Mouse (Mus musculus): ENCODE measurements around the gene Farp1. TPM values are rescaled to one million over a fixed set of nuclear protein-coding genes. Genes with fewer than 3 reads are reported as not detected.

Farp1 gene
- polyA plus RNA-seq, 1 experiment from 2014 or later = 22.4 TPM

GRCm38 (mm10) chr14:121294484-121294883 is 259.5 kb downstream of the Farp1 start:
- H3K9me3 ChIP-seq (ENCODE audit: control insufficient read depth, low read length) = no peaks in the 10 kb centered on the region
- H3K9ac ChIP-seq (ENCODE audit: low read length) = no peak overlapping the region
- H3K36me3 ChIP-seq (ENCODE audit: control insufficient read depth, insufficient read depth, low read length) = peaks cover 11% of the 10 kb centered on the region; the same call in 1 of the 2 replicates
- H3K27me3 ChIP-seq (ENCODE audit: control insufficient read depth, insufficient read depth, low read length) = no peaks in the 10 kb centered on the region
- no peaks in the 10 kb centered on the region for H3K4me1 ChIP-seq (ENCODE audit: control insufficient read depth, insufficient read depth, low read length)
- ATAC-seq (ENCODE audit: low FRiP score) (no peak), DNase-seq (ENCODE audit: low spot score, missing footprints) (no peak)
- H3K4me2 ChIP-seq = no peak overlapping the region
- WGBS = 84% methylated on average over 12 of the region's 12 CpGs
- H3K27ac ChIP-seq (ENCODE audit: low read depth, low read length) = no peak overlapping the region
- H3K4me3 ChIP-seq (ENCODE audit: low read depth, low read length) = no peak overlapping the region

- peaks cover 2% of the 10 kb centered on the region; the same call in 1 of the 2 replicates for H3K36me3 ChIP-seq (ENCODE audit: control insufficient read depth, insufficient read depth, low read length)
- DNase-seq (ENCODE audit: low spot score, missing footprints) (no peak), ATAC-seq (ENCODE audit: low FRiP score) (no peak)
- 95% methylated on average over 6 of the region's 6 CpGs for WGBS
- H3K4me3 ChIP-seq (ENCODE audit: low read depth, low read length) = no peak overlapping the region
- no peak overlapping the region for H3K4me2 ChIP-seq
- no peaks in the 10 kb centered on the region for H3K9me3 ChIP-seq (ENCODE audit: control insufficient read depth, low read length)
- no peaks in the 10 kb centered on the region for H3K27me3 ChIP-seq (ENCODE audit: control insufficient read depth, insufficient read depth, low read length)
- H3K9ac ChIP-seq (ENCODE audit: low read length) = no peak overlapping the region
- H3K4me1 ChIP-seq (ENCODE audit: control insufficient read depth, insufficient read depth, low read length) = no peaks in the 10 kb centered on the region
- no peak overlapping the region for H3K27ac ChIP-seq (ENCODE audit: low read depth, low read length)
These were observed 262.1 kb downstream of the Farp1 start for GRCm38 (mm10) chr14:121297103-121297502.

- H3K27ac ChIP-seq (ENCODE audit: low read depth, low read length) = no peak overlapping the region
- DNase-seq (ENCODE audit: low spot score, missing footprints) (no peak), ATAC-seq (ENCODE audit: low FRiP score) (no peak)
- H3K4me2 ChIP-seq = no peak overlapping the region
- H3K36me3 ChIP-seq (ENCODE audit: control insufficient read depth, insufficient read depth, low read length) = 0 out of 2 replicates have a peak, but pooled peaks cover 2% of the 10 kb centered on the region
- no peaks in the 10 kb centered on the region for H3K27me3 ChIP-seq (ENCODE audit: control insufficient read depth, insufficient read depth, low read length)
- H3K4me3 ChIP-seq (ENCODE audit: low read depth, low read length) = no peak overlapping the region
- H3K4me1 ChIP-seq (ENCODE audit: control insufficient read depth, insufficient read depth, low read length) = no peaks in the 10 kb centered on the region
- 90% methylated on average over 5 of the region's 5 CpGs for WGBS
- H3K9ac ChIP-seq (ENCODE audit: low read length) = no peak overlapping the region
- no peaks in the 10 kb centered on the region for H3K9me3 ChIP-seq (ENCODE audit: control insufficient read depth, low read length)
These were observed 263.5 kb downstream of the Farp1 start for GRCm38 (mm10) chr14:121298537-121298936.

GRCm38 (mm10) chr14:121299093-121299492 is 264.1 kb downstream of the Farp1 start:
- 96% methylated on average over 9 of the region's 9 CpGs for WGBS
- no peak overlapping the region for H3K4me3 ChIP-seq (ENCODE audit: low read depth, low read length)
- no peaks in the 10 kb centered on the region for H3K9me3 ChIP-seq (ENCODE audit: control insufficient read depth, low read length)
- H3K4me2 ChIP-seq = no peak overlapping the region
- no peak for ATAC-seq (ENCODE audit: low FRiP score)
- H3K27ac ChIP-seq (ENCODE audit: low read depth, low read length) = no peak overlapping the region
- no peak overlapping the region for H3K9ac ChIP-seq (ENCODE audit: low read length)
- H3K4me1 ChIP-seq (ENCODE audit: control insufficient read depth, insufficient read depth, low read length) = no peaks in the 10 kb centered on the region
- H3K36me3 ChIP-seq (ENCODE audit: control insufficient read depth, insufficient read depth, low read length) = 0 out of 2 replicates have a peak, but pooled peaks cover 2% of the 10 kb centered on the region
- DNase-seq (ENCODE audit: low spot score, missing footprints) = no peak
- H3K27me3 ChIP-seq (ENCODE audit: control insufficient read depth, insufficient read depth, low read length) = no peaks in the 10 kb centered on the region

GRCm38 (mm10) chr14:121304523-121304922 is 269.5 kb downstream of the Farp1 start:
- DNase-seq (ENCODE audit: low spot score, missing footprints) (no peak), ATAC-seq (ENCODE audit: low FRiP score) (0 out of 2 replicates have a peak, but pooled peaks have one; percentile 42)
- H3K4me2 ChIP-seq = no peak overlapping the region
- H3K36me3 ChIP-seq (ENCODE audit: control insufficient read depth, insufficient read depth, low read length) = no peaks in the 10 kb centered on the region
- H3K4me3 ChIP-seq (ENCODE audit: low read depth, low read length) = no peak overlapping the region
- no peaks in the 10 kb centered on the region for H3K9me3 ChIP-seq (ENCODE audit: control insufficient read depth, low read length)
- 0 out of 2 replicates have a peak, but pooled peaks cover 2% of the 10 kb centered on the region for H3K4me1 ChIP-seq (ENCODE audit: control insufficient read depth, insufficient read depth, low read length)
- WGBS = 56% methylated on average over 7 of the region's 7 CpGs
- no peak overlapping the region for H3K9ac ChIP-seq (ENCODE audit: low read length)
- H3K27me3 ChIP-seq (ENCODE audit: control insufficient read depth, insufficient read depth, low read length) = no peaks in the 10 kb centered on the region
- no peak overlapping the region for H3K27ac ChIP-seq (ENCODE audit: low read depth, low read length)

- 0 out of 2 replicates have a peak, but pooled peaks cover 2% of the 10 kb centered on the region for H3K4me1 ChIP-seq (ENCODE audit: control insufficient read depth, insufficient read depth, low read length)
- H3K36me3 ChIP-seq (ENCODE audit: control insufficient read depth, insufficient read depth, low read length) = no peaks in the 10 kb centered on the region
- no peak overlapping the region for H3K4me2 ChIP-seq
- DNase-seq (ENCODE audit: low spot score, missing footprints) (no peak), ATAC-seq (ENCODE audit: low FRiP score) (no peak)
- H3K4me3 ChIP-seq (ENCODE audit: low read depth, low read length) = no peak overlapping the region
- WGBS = 62% methylated on average over 8 of the region's 8 CpGs
- no peak overlapping the region for H3K27ac ChIP-seq (ENCODE audit: low read depth, low read length)
- no peak overlapping the region for H3K9ac ChIP-seq (ENCODE audit: low read length)
- H3K27me3 ChIP-seq (ENCODE audit: control insufficient read depth, insufficient read depth, low read length) = no peaks in the 10 kb centered on the region
- H3K9me3 ChIP-seq (ENCODE audit: control insufficient read depth, low read length) = no peaks in the 10 kb centered on the region
These were observed 270.5 kb downstream of the Farp1 start for GRCm38 (mm10) chr14:121305316-121306064.

GRCm38 (mm10) chr14:121309909-121310308 is 274.9 kb downstream of the Farp1 start:
- no peak for DNase-seq (ENCODE audit: low spot score, missing footprints)
- WGBS = 82% methylated on average over 3 of the region's 3 CpGs
- ATAC-seq (ENCODE audit: low FRiP score) = no peak

GRCm38 (mm10) chr14:121310325-121311080 is 275.5 kb downstream of the Farp1 start:
- Histone ChIP-seq H3K9ac (ENCODE audit: low read length) (no peak overlapping the region), H3K4me3 (ENCODE audit: low read depth, low read length) (no peak overlapping the region), H3K4me1 (ENCODE audit: control insufficient read depth, insufficient read depth, low read length) (0 out of 2 replicates have a peak, but pooled peaks cover 2% of the 10 kb centered on the region), H3K4me2 (no peak overlapping the region), H3K36me3 (ENCODE audit: control insufficient read depth, insufficient read depth, low read length) (no peaks in the 10 kb centered on the region), H3K27ac (ENCODE audit: low read depth, low read length) (no peak overlapping the region), H3K9me3 (ENCODE audit: control insufficient read depth, low read length) (no peaks in the 10 kb centered on the region), H3K27me3 (ENCODE audit: control insufficient read depth, insufficient read depth, low read length) (no peaks in the 10 kb centered on the region)
- ATAC-seq (ENCODE audit: low FRiP score) (no peak), DNase-seq (ENCODE audit: low spot score, missing footprints) (no peak)
- WGBS = 84% methylated on average over 6 of the region's 6 CpGs

More at GRCm38 (mm10) chr14:121309909-121310308, 274.9 kb downstream of the Farp1 start:
- Histone ChIP-seq H3K4me2 (no peak overlapping the region), H3K4me3 (ENCODE audit: low read depth, low read length) (no peak overlapping the region), H3K36me3 (ENCODE audit: control insufficient read depth, insufficient read depth, low read length) (no peaks in the 10 kb centered on the region), H3K27ac (ENCODE audit: low read depth, low read length) (no peak overlapping the region), H3K4me1 (ENCODE audit: control insufficient read depth, insufficient read depth, low read length) (0 out of 2 replicates have a peak, but pooled peaks cover 2% of the 10 kb centered on the region), H3K9me3 (ENCODE audit: control insufficient read depth, low read length) (no peaks in the 10 kb centered on the region), H3K27me3 (ENCODE audit: control insufficient read depth, insufficient read depth, low read length) (no peaks in the 10 kb centered on the region), H3K9ac (ENCODE audit: low read length) (no peak overlapping the region)

- Histone ChIP-seq H3K9me3 (ENCODE audit: control insufficient read depth, low read length) (no peaks in the 10 kb centered on the region), H3K27ac (ENCODE audit: low read depth, low read length) (no peak overlapping the region), H3K4me3 (ENCODE audit: low read depth, low read length) (no peak overlapping the region), H3K36me3 (ENCODE audit: control insufficient read depth, insufficient read depth, low read length) (no peaks in the 10 kb centered on the region), H3K9ac (ENCODE audit: low read length) (no peak overlapping the region), H3K27me3 (ENCODE audit: control insufficient read depth, insufficient read depth, low read length) (no peaks in the 10 kb centered on the region), H3K4me2 (no peak overlapping the region), H3K4me1 (ENCODE audit: control insufficient read depth, insufficient read depth, low read length) (no peaks in the 10 kb centered on the region; the same call in 1 of the 2 replicates)
- 87% methylated on average over 2 of the region's 2 CpGs for WGBS
- DNase-seq (ENCODE audit: low spot score, missing footprints) (peak; percentile 57), ATAC-seq (ENCODE audit: low FRiP score) (no peak)
These were observed 276.1 kb downstream of the Farp1 start for GRCm38 (mm10) chr14:121311083-121311482.

Data from midbrain, embryonic 11.5 days (tissue).